Mouse (Mus musculus) skeletal muscle tissue, postnatal 0 days (tissue): ENCODE data around the gene Tnni3. TPM values are rescaled to one million over a fixed set of nuclear protein-coding genes. Genes with fewer than 3 reads are reported as not detected.

Experiments used
- polyA plus RNA-seq: library from polyadenylated mRNA; unstranded; fragments of >200 nt; fragmentation: Nextera tagmentation; extraction: Ambion mirVana; gene quantifications from 2 replicates; pipeline ENCODE4 v1.2.1, GENCODE M21; 2015

Gene Tnni3
- polyA plus RNA-seq: 3.2 and 3.4 TPM in 2 replicates

GRCm38 (mm10) chr7:4524212-4524922, at the start of gene Tnni3:
TSS of gene Tnni3 (minus strand) at chr7:4524229.

GRCm38 (mm10) chr7:4547221-4547641, 23.2 kb upstream of the Tnni3 start, which contains the start of gene Syt5:
TSS of gene Syt5 (minus strand) at chr7:4547541.

GRCm38 (mm10) chr7:4532005-4532729, 8.1 kb upstream of the Tnni3 start, which contains the start of gene Dnaaf3:
TSS of gene Dnaaf3 (minus strand) at chr7:4532453.

GRCm38 (mm10) chr7:4516332-4517050, 7.5 kb downstream of the Tnni3 start, which contains the start of gene Tnnt1:
TSS of gene Tnnt1 (minus strand) at chr7:4516382.

GRCm38 (mm10) chr7:4501558-4502397, 22.3 kb downstream of the Tnni3 start, which contains the start of gene Ppp1r12c:
TSS of gene Ppp1r12c (minus strand) at chr7:4501680.

Other genes starting within 250 kb of the Tnni3 start
- not detected in 2 replicates for gene Ncr1, start 186.5 kb downstream of the Tnni3 start, polyA plus RNA-seq
- not detected in 2 replicates for gene Gp6, start 126.5 kb downstream of the Tnni3 start, polyA plus RNA-seq
- gene Rdh13, start 78.6 kb downstream of the Tnni3 start, polyA plus RNA-seq: 19.4 and 23.9 TPM in 2 replicates
- gene Eps8l1, start 63.6 kb downstream of the Tnni3 start, polyA plus RNA-seq: 0.76 and 5.7 TPM in 2 replicates
- 25.2 and 28.3 TPM in 2 replicates for gene Ppp1r12c, start 22.5 kb downstream of the Tnni3 start, polyA plus RNA-seq
- 884 and 1,161 TPM in 2 replicates for gene Tnnt1, start 7.8 kb downstream of the Tnni3 start, polyA plus RNA-seq
- gene Dnaaf3, start 8.2 kb upstream of the Tnni3 start, polyA plus RNA-seq: 0.27 and 0.55 TPM in 2 replicates
- 0.10 and 0.31 TPM in 2 replicates for gene Syt5, start 23.3 kb upstream of the Tnni3 start, polyA plus RNA-seq
- gene Ptprh, start 79.8 kb upstream of the Tnni3 start, polyA plus RNA-seq: not detected in 2 replicates
- gene Tmem86b, start 107.2 kb upstream of the Tnni3 start, polyA plus RNA-seq: 0.26 and 0.62 TPM in 2 replicates
- 5.1 and 5.6 TPM in 2 replicates for gene Ppp6r1, start 134.8 kb upstream of the Tnni3 start, polyA plus RNA-seq
- 41.2 and 49.2 TPM in 2 replicates for gene Hspbp1, start 160.8 kb upstream of the Tnni3 start, polyA plus RNA-seq
- 0.23 and 0.39 TPM in 2 replicates for gene Brsk1, start 166.4 kb upstream of the Tnni3 start, polyA plus RNA-seq
- 0.07 TPM in 1 of 2 replicates, not detected in the other for gene Tmem150b, start 201.0 kb upstream of the Tnni3 start, polyA plus RNA-seq
- 22.4 and 24.9 TPM in 2 replicates for gene Kmt5c, start 215.9 kb upstream of the Tnni3 start, polyA plus RNA-seq
- 18.6 and 22.1 TPM in 2 replicates for gene Cox6b2, start 228.9 kb upstream of the Tnni3 start, polyA plus RNA-seq
- gene Fam71e2, start 247.1 kb upstream of the Tnni3 start, polyA plus RNA-seq: not detected in 2 replicates